Mouse (Mus musculus) lung, postnatal 0 days (tissue): ENCODE measurements at regions not wholly inside any gene's neighbourhood (a gene's known extent, or its start where the extent isn't known, plus 50 kb on each side); places are given as distances from the start of the nearest gene placed in this dataset.

Experiments used
- ATAC-seq: fragments of 200-750 bp; cut with Nextera tagmentation; 2 replicates; pipeline ENCODE4 v1.8.0; 2017; ENCODE audit warnings: moderate library complexity
- DNase-seq: peaks from one replicate; pipeline ENCODE4 v3.0.0-alpha.2; 2016; ENCODE audit warnings: low spot score
- H3K27ac ChIP-seq: fragments of 300-500 bp; sonication (generic); 2 replicates; pipeline ENCODE4 v1.5.1; 2014; ENCODE audit warnings: antibody characterized with exemption, mild to moderate bottlenecking, low read length, mixed read lengths
- H3K27me3 ChIP-seq: fragments of 300-500 bp; sonication (generic); replicated peaks from 2 replicates; pipeline ENCODE4 v1.6.1; 2014; ENCODE audit warnings: low read length, mixed read lengths; ENCODE audit not compliant: insufficient read depth
- H3K36me3 ChIP-seq: fragments of 300-500 bp; sonication (generic); 2 replicates; pipeline ENCODE4 v1.6.1; 2014; ENCODE audit warnings: low read length, mixed read lengths; ENCODE audit not compliant: insufficient read depth
- H3K4me1 ChIP-seq: fragments of 300-500 bp; sonication (generic); 2 replicates; pipeline ENCODE4 v1.6.1; 2014; ENCODE audit warnings: antibody characterized with exemption, low read depth, low read length, mixed read lengths; ENCODE audit not compliant: insufficient read depth
- H3K4me2 ChIP-seq: fragments of 300-500 bp; sonication (generic); replicated peaks from 2 replicates; pipeline ENCODE4 v1.6.1; 2014; ENCODE audit warnings: low read depth, mild to moderate bottlenecking, low read length, moderate library complexity, mixed read lengths
- H3K4me3 ChIP-seq: fragments of 300-500 bp; sonication (generic); 2 replicates; pipeline ENCODE4 v1.5.1; 2014; ENCODE audit warnings: low read depth, low read length
- H3K9ac ChIP-seq: fragments of 300-500 bp; sonication (generic); replicated peaks from 2 replicates; pipeline ENCODE4 v1.6.1; 2014; ENCODE audit warnings: low read depth, mild to moderate bottlenecking
- H3K9me3 ChIP-seq: fragments of 300-500 bp; sonication (generic); 2 replicates; pipeline ENCODE4 v1.6.1; 2016; ENCODE audit warnings: low read length, mixed read lengths
- CTCF ChIP-seq: IDR thresholded peaks from 2 replicates; pipeline ENCODE4 v1.5.1; 2016; ENCODE audit warnings: antibody characterized with exemption, mild to moderate bottlenecking
- EP300 ChIP-seq: IDR thresholded peaks from 2 replicates; pipeline ENCODE4 v1.6.1; 2016; ENCODE audit warnings: antibody characterized with exemption, mild to moderate bottlenecking, control low read depth
- WGBS: fragments of 180-500 bp; shearing (Covaris S2); extraction: QIAGEN DNeasy Blood & Tissue Kit; methylation state at CpG from one replicate; pipeline ENCODE4 v1.1.7; 2014; 5-methylcytosine and 5-hydroxymethylcytosine counted together

- WGBS: 49% methylated on average over 5 of the region's 5 CpGs
- H3K9ac ChIP-seq: no peak overlapping the region
- TF ChIP-seq EP300 (no peak), CTCF (no peak)
- H3K27ac ChIP-seq: no peak overlapping the region
- H3K9me3 ChIP-seq: no peaks in the 10 kb centered on the region
- ATAC-seq (no peak), DNase-seq (no peak)
- no peak overlapping the region for H3K4me3 ChIP-seq
- no peaks in the 10 kb centered on the region for H3K27me3 ChIP-seq
- H3K4me1 ChIP-seq: no peaks in the 10 kb centered on the region
- no peaks in the 10 kb centered on the region for H3K36me3 ChIP-seq
- no peak overlapping the region for H3K4me2 ChIP-seq
These were observed 440.0 kb upstream of the Sphkap start for GRCm38 (mm10) chr1:83847992-83848391.

GRCm38 (mm10) chr1:83844827-83845379 lies 436.9 kb upstream of the Sphkap start:
- DNase-seq (no peak), ATAC-seq (no peak)
- Histone ChIP-seq H3K27me3 (no peaks in the 10 kb centered on the region), H3K4me2 (no peak overlapping the region), H3K9me3 (no peaks in the 10 kb centered on the region), H3K4me3 (no peak overlapping the region), H3K36me3 (no peaks in the 10 kb centered on the region), H3K4me1 (no peaks in the 10 kb centered on the region), H3K27ac (no peak overlapping the region), H3K9ac (no peak overlapping the region)
- WGBS: 56% methylated on average over 4 of the region's 4 CpGs
- TF ChIP-seq EP300: no peak
- TF ChIP-seq CTCF: no peak

GRCm38 (mm10) chr1:83835965-83836364 lies 428.0 kb upstream of the Sphkap start:
- H3K27ac ChIP-seq: no peak overlapping the region
- ATAC-seq (no peak), DNase-seq (no peak)
- no peaks in the 10 kb centered on the region for H3K36me3 ChIP-seq
- 88% methylated on average over 6 of the region's 6 CpGs for WGBS
- H3K9me3 ChIP-seq: no peaks in the 10 kb centered on the region
- H3K4me3 ChIP-seq: no peak overlapping the region
- TF ChIP-seq CTCF: no peak
- no peaks in the 10 kb centered on the region for H3K27me3 ChIP-seq
- no peaks in the 10 kb centered on the region for H3K4me1 ChIP-seq
- no peak overlapping the region for H3K9ac ChIP-seq
- no peak overlapping the region for H3K4me2 ChIP-seq

GRCm38 (mm10) chr1:83832946-83833345 lies 424.9 kb upstream of the Sphkap start:
- no peak overlapping the region for H3K4me2 ChIP-seq
- no peaks in the 10 kb centered on the region for H3K27me3 ChIP-seq
- H3K27ac ChIP-seq: no peak overlapping the region
- H3K4me1 ChIP-seq: no peaks in the 10 kb centered on the region
- WGBS: 80% methylated on average over 3 of the region's 3 CpGs
- no peak for ATAC-seq
- H3K9me3 ChIP-seq: no peaks in the 10 kb centered on the region
- H3K9ac ChIP-seq: no peak overlapping the region
- no peak for DNase-seq
- no peaks in the 10 kb centered on the region for H3K36me3 ChIP-seq
- no peak overlapping the region for H3K4me3 ChIP-seq
- TF ChIP-seq EP300: no peak
- no peak for TF ChIP-seq CTCF

GRCm38 (mm10) chr1:83831900-83832535 lies 424.0 kb upstream of the Sphkap start:
- TF ChIP-seq EP300 (no peak), CTCF (no peak)
- Histone ChIP-seq H3K9me3 (no peaks in the 10 kb centered on the region), H3K36me3 (no peaks in the 10 kb centered on the region), H3K9ac (no peak overlapping the region), H3K4me3 (no peak overlapping the region), H3K4me1 (no peaks in the 10 kb centered on the region), H3K4me2 (no peak overlapping the region), H3K27ac (no peak overlapping the region), H3K27me3 (no peaks in the 10 kb centered on the region)
- no peak for ATAC-seq
- 77% methylated on average over 3 of the region's 3 CpGs for WGBS
- no peak for DNase-seq

- TF ChIP-seq EP300 (no peak), CTCF (no peak)
- H3K27me3 ChIP-seq: no peaks in the 10 kb centered on the region
- H3K4me2 ChIP-seq: no peak overlapping the region
- H3K4me3 ChIP-seq: no peak overlapping the region
- ATAC-seq (no peak), DNase-seq (no peak)
- H3K27ac ChIP-seq: no peak overlapping the region
- H3K4me1 ChIP-seq: no peaks in the 10 kb centered on the region
- 81% methylated on average over 6 of the region's 6 CpGs for WGBS
- no peaks in the 10 kb centered on the region for H3K36me3 ChIP-seq
- no peaks in the 10 kb centered on the region for H3K9me3 ChIP-seq
- H3K9ac ChIP-seq: no peak overlapping the region
These were observed 422.1 kb upstream of the Sphkap start for GRCm38 (mm10) chr1:83830025-83830645.
